Mouse (Mus musculus): ENCODE data around the gene Agpat2.

Gene Agpat2

DNA sequence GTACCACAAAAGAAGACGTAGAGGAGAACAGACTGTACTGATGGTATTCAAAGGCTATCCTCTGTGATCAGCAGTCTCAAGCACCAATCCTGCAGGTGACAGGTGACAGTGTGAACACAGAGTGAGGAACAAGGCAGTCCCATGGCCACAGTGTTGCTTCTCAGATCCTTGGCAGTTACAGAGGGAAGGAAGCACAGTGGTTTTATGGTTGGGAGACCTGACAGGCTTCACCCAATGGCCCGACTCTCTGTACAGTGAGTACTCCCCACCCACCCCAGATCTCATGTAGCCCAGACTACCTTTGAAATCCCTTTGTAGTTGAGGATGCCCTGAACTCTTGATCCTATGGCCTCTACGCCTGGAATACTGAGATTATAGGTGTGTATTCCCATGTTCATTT is 21.2 kb upstream of the Agpat2 start:
- no peak for DNase-seq

GRCm38 (mm10) chr2:26622984-26623383 is 18.8 kb upstream of the Agpat2 start:
- no peak for DNase-seq

- no peak for DNase-seq
These were observed 17.0 kb upstream of the Agpat2 start for GRCm38 (mm10) chr2:26621246-26621645.

DNA sequence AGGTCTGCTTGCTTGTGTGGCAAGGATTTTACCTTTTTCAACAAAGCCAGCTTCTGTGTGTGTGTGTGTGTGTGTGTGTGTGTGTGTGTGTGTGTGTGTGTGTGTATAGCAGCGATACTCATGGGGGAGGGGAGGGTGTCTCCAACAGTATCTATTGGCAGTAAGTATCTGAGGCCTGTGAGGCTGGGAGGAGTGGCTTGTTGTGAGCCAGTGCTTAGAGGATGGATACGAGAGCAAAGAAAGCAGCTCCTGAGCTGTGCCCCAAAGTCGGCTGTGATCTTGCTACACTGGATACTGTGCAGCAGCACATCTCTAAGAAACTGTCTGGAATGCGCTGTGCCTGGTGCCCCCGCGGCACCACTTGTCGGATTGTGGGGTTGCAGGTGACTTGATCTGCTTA is 13.7 kb upstream of the Agpat2 start:
- no peak for DNase-seq

DNA sequence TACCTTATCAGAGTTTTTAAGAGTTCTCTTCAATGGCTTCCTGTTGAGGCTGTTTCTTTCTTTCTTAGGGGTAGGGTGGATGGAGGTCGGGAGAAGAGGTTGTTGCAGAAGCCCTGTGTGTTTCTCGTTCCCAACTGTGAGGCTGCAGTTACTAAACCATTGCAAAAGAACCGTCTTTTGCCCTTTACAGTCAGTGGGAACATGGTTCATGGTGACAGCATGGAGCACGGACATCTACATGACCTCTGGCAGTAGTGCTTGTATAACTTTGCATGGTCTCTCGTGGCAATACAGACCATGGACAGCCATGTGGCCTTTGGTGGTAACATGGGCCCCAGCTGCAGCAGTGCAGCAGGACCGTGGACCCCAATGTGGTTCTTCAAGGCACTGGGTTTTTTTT is 13.1 kb upstream of the Agpat2 start:
- no peak for DNase-seq

DNA sequence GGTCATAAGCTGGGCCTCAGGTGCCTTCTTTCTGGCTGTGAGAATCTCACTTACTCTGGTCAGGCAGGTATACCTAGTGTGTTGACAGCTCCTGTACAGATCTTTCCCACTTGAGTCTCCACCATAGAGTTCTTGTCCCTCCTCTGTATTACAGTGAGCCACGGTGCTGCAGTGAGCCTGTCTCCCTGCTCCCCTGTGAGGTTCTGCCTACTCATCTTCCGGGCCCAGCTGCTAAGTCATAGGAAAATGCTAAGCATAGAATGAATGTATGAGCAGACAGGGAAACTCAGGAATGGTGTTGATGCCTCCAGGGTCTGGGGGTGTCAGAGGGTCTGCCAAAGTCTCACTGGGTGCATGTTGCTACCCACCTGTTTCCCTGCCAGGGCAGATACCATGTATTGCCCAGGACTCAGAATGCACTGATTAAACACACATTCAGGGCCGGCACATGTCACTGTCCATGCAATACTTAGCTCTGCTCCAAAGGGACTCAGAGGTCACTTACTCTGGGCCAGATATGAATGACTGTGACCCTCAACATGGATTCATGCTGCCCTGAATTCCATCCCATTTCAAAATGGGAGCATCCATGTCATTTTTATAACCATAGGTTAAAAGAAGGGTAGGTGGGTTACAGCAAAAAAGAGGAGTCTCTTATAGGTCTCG is 11.4 kb upstream of the Agpat2 start:
- no peak for DNase-seq

- no peak for DNase-seq
These were observed 10.7 kb upstream of the Agpat2 start for GRCm38 (mm10) chr2:26614903-26615302.

DNA sequence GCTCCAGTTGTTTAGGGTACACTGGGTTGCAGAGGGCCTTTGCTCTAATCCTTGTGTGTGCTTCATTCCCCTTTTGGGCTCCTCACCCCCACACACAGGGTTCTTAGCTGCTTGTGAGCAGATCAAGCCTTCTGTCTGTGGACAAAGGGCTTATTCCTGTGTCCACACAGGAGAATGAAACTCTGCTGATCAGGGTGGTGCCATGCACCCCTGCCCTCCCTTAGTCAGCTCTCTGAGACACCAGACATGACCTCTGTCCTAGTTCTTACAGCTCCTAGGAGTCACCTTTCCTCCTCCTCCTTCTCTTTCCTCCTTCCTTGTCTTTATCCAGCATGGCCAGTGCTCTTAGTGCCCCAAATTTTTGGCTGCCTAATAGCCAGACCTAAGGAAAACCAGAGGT is 7.7 kb upstream of the Agpat2 start:
- DNase-seq: no peak

GRCm38 (mm10) chr2:26611054-26611453 is 6.8 kb upstream of the Agpat2 start:
- DNase-seq: no peak

DNA sequence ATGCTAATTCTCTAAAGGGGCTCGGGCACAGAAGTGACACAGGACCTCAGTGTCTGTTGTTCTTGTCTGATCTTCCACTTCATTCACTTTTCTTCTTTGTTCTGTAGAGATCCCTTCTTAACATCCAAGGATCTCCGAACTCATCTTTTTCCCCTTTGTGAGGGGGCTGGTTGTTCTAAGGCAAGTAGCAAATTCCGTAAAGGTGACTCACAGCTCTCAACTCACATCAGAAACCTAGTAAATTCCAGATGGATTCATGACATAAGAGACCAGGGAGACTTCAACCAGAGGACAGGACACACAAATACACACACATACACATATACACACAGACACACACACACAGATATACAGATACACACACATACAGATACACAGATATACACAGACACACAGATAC is 6.3 kb upstream of the Agpat2 start:
- no peak for DNase-seq

- DNase-seq: no peak
These were observed 5.0 kb upstream of the Agpat2 start for GRCm38 (mm10) chr2:26609261-26609661.

DNA sequence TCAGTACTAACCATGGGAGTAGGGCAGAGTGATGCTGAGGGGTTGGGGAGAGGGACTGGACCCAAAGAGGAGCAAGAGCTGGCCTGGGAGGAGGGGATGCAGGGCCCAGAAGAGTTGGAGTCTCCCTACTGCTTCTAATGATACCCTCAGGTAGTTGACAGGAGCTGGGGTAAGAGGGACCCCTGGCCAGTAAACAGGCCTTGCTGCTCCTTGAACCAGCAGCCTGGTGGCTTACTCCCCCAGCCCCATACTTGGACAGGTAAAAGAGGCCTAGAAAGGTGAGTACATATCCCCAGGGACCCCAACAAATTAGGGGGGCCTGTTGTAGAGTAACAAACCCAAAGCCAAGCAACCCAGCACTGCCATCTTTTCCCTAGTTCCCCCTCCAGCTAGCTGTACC is 4.6 kb upstream of the Agpat2 start:
- DNase-seq: no peak

- DNase-seq: peak; percentile 65
These were observed 3.1 kb upstream of the Agpat2 start for GRCm38 (mm10) chr2:26607056-26607910.

- DNase-seq: no peak
These were observed 2.4 kb upstream of the Agpat2 start for GRCm38 (mm10) chr2:26606579-26606978.

DNA sequence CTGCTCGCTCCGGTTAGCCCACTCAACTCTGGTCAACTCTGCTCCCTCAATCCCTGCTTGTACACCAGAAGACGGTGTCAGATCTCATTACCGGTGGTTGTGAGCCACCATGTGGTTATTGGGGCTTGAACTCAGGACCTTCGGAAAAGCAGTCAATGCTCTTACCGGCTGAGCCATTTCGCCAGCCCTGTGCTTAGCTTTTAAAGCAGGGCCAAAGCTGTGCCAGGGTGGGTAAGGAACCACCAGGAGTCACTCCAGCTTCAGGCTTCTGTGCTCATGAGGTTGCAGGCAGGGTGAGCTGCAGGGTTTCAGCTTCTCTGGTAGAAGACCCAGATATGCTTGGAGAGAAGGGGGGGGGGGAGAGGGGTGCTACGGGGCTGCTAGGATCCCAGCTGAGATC is 1.1 kb upstream of the Agpat2 start:
- DNase-seq: no peak

- DNase-seq: peak; percentile 36
These were observed 1.1 kb downstream of the Agpat2 start for GRCm38 (mm10) chr2:26603159-26603558.

DNA sequence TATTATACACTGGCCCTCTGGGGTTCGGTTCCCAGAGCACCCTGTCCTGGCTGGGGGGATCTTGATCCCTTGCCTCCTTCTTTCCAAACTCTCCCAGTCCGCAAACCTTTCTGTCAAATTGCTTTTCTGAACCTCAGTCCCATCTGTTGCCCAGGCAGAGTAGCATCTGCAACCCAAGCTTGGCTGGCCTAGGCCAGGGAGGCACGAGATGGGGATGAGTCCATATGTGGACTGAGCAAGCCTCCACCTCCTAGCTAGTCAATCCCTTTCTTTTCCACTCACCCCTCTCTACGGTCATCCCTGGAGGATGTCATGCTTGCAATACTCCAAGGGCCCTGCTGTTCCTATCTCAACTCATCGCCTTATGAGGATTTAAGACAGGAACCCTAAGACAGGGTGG is 1.6 kb downstream of the Agpat2 start:
- no peak for DNase-seq

- no peak for DNase-seq
These were observed 2.6 kb downstream of the Agpat2 start for GRCm38 (mm10) chr2:26601595-26601994.

DNA sequence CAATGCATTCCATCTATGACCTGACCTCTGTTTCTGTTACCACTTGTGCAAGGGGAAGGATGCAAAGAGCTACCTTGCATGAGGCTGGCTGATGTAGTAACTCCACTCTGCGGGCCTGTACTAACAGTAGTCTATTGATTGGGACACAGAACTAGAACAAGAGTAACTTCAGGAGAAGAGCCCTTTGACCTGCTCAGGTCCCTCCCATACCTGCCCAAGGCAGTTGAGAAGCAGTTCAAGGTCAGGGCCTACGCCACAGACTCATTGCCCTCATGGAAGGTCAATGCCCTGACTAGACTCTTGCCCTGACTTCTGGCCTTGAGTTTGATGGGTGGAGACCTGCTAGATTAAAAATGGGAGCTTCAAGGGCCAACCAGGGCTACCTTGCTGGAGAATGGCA is 3.6 kb downstream of the Agpat2 start:
- no peak for DNase-seq

GRCm38 (mm10) chr2:26599965-26600364 is 4.3 kb downstream of the Agpat2 start:
- no peak for DNase-seq

- no peak for DNase-seq
These were observed 5.8 kb downstream of the Agpat2 start for GRCm38 (mm10) chr2:26598462-26598861.

DNA sequence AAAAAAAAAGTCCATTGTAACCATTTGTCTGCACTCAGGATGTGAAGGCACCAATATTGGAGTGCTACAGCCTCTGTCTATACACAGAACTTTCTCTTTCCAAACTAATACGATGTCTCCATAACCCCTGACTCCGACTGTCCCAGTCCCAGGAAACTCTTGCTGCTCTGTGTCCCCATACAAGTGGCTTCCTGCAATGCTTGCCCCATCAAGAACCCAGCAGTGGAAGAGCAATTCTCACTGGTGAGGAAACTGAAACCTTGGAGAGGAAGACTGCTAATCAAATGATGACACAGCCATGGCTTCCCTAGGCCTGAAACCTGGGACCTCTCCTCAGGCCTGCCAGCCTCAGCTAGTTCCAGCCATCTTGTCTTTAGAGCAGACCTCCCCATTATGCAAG is 6.4 kb downstream of the Agpat2 start:
- no peak for DNase-seq

GRCm38 (mm10) chr2:26596898-26597297 is 7.3 kb downstream of the Agpat2 start:
- DNase-seq: peak; percentile 27

DNA sequence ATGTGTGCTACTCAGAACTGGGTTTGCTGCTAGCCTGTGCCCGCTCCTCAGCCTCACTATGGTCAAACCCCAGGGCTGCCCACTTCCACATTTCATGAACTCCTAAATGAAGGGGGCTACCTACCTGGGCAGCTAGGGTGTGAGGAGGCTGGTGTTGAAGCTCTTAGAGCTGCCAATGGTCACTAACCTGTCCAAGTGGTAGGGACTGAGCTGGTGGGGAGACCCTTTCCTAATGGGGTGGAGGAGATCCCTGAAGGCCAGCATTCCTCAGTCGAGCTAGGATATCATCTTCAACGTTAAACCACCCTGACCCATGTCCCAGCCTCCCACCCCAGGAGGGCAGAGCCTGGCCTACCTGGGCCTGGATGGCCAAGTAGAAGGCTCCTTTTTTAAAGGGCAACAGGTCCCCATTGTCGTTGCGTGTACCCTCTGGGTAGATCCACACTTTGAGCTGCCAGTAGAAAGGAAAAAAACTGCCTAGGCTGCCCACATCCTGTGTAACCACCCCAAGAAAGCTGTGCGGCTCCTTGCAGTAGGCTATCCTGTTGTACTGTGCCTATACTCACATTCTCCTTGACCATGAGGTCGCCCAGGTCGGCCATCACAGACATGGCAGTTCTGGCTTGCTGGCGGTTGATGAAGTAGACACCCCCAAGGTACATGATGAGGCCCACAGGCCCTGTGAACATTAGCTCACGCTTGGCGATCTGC is 8.3 kb downstream of the Agpat2 start:
- DNase-seq: peak; percentile 41
